Mouse (Mus musculus) c-Kit-positive CD71-positive TER-119-negative erythroid progenitor cells, embryonic 14.5 days (primary cell): ENCODE data around the gene Trim62.

ENCODE experiments used
- DNase-seq: peaks from one replicate; pipeline ENCODE4 v3.0.0-alpha.2; 2013; ENCODE audit warnings: low read depth

The Trim62 gene

DNA sequence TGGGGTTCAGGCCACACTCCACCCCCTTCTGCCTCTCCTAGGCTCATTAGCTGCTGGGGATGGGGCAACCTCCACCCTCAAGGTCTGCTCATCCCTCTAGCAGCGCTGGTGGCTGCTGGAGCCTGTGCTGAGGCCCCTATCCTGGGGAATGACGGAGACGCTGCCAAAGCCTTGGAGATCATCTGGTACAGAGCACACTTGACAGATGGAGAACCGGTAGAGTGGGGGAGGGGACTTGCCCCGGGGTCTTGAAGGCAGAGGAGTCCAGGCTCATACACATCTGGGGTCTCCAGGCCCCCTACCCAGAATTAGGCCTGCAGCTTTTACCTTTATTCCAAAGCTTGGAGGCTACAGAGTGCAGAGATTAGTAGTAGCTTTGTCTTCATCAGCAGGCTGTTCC, 3.2 kb downstream of the Trim62 start:
- DNase-seq = no peak

DNA sequence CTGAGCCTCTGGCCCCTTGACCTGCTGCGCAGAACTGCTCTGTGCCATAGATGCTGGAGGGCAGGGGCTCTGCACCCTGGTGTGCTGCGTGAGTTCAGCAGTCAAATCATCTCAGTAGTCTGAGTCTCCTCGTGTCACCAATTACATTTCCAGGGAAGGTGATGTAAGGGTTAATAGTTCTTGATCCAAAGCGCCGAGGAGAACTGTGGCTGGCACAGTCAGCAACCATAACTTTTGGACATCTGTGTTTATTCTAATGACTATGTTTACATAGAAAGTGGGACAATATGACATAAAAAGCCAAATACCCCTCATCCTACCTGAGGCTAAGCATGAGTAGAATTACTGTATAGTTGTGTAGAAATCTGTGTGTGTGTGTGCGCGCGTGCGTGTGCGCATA, 3.6 kb downstream of the Trim62 start:
- no peak for DNase-seq

DNA sequence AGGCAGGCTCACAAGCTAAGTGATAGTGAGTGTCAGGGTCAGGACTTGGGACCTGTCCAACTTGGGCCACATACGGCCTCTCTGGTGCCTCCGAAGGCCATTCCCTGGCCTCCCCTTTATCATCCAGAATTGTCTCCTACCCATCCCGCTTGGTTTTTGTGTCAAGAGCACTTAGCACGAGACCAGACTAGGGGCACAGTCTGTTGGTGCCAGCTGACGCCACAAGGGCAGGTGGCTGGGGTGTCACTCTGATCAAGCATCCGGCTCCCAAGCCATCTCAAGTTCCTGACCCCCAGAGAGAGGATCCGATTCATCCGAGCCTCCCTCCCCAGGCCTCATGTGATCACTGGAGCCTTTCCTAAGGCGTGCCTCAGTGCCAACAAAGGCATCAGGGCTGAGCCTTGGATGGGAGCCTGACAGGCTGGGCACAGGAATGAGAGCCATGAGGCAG, 4.3 kb downstream of the Trim62 start:
- no peak for DNase-seq

DNA sequence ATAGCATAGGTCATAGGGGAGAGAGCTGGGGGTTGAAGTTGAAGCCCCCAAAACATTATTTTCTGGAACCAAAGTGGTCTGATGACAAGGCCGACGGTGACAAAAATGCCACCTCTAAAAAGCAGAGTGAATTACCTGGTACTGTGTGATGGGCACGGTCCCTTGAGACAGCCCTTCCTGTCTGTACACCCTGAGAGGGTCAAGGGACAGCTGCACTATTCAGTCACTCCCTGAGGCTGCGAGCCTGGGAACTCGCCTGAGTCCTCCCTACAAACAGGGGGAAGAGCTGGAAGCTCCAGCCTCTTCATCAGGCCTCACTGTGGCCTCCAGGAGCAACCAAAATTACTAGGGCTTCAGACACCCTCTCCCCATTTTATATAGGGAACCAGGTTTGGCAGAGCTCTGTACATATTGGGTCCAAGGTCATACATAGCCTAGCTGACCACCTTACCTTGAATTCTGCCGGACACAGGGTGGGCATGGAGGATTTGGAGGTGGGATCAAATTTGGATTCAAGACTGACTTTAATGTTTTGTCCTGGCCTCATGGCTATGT, 5.1 kb downstream of the Trim62 start:
- no peak for DNase-seq

DNA sequence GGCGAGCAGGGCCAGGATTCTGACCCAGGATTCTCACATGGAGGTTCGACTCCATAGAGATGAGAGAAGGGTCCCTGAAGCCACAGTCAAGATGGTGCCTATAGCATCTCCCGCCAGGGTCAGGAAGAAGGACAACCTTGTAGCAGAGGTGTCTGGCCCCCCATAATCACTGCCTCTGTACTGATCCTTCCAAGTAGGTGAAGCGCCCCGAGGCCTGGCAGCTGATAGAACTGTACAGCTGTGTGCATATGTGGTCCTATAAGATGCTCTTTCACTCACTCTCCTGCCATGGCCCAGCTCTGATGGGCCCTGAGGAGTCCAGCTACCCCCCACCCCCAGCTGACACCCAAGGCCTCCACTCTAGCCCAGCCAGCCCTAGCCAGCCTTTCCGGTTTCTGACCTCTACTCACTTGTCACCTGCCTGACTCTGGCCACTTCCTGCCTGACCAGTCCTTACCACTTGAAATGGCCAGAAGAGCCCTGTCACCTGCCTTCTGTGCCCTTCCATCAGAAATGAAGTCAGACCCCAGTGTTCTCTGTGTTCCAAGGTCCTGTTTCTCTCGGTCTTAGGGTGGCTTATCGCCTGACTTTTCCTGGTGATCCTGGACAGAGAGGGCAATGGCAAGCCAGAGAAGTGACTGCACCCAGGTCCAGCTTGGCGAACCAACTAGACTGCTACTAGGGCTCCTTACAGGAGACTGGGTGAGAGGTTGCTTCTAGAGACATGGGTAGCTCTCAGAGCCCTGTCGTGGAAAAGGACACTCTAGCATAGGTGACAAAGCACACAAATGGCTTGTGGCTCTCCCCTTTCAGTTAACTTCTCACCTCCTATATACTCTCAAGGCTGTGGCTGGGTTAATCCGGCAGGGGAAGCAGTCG, 6.6 kb downstream of the Trim62 start:
- no peak for DNase-seq

DNA sequence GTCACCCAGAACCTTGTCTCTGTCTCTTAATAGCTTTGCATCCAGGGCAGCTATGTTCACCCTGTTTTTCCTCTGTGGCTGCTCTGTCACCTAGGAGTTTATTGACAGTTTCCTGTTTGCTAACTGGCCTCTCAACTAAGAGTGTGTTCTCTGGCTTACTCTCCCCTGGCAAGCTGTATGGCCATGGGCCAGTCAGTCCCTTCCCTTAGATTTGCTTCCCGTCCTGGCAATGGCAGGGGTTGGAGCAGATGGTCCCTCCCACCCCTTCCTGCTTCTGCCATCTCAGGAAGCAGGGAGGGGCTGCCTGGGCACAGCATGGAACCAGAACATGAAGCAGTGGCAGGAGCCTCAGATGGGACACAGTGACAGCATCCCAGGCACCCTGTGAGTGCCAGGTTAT, 7.8 kb downstream of the Trim62 start:
- no peak for DNase-seq

DNA sequence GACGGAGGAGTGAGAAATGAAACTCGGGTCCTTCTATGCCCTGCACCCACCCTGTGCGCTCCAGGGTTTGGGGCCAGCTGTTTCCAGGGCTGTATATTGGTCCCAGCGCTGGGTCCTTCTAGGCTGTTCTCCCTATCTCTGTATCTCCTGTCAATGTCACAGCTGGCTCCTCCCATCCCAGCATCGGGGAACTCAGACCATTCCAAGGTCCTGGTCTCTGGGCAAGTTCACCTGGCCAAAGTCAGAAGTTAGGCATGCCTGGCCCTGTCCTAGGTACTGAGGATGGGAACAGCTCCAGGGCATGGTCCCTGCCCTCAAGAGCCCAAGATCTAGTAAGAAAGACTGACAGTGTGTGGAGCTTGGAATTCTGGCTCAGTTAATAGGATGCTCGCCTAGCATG, 8.4 kb downstream of the Trim62 start:
- DNase-seq = no peak

DNA sequence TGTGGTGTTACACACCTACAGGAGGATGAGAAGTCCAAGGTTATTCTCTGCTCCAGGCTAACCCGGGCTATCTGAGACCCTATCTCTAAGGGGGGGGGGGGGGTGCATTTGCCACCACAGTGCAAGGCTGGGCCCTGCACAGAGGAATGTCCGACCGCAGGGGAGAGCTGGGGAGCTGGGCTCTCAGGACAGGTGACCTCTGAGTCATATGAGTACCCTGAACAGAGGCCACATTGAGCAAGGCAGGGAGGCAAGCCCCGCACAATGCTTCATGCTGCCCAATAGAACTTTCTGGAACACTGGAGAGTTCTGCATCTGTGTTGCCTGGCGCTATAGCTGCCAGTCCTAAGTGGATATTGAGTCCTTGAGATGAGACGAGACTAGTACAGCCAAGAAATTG, 8.8 kb downstream of the Trim62 start:
- DNase-seq = no peak

DNA sequence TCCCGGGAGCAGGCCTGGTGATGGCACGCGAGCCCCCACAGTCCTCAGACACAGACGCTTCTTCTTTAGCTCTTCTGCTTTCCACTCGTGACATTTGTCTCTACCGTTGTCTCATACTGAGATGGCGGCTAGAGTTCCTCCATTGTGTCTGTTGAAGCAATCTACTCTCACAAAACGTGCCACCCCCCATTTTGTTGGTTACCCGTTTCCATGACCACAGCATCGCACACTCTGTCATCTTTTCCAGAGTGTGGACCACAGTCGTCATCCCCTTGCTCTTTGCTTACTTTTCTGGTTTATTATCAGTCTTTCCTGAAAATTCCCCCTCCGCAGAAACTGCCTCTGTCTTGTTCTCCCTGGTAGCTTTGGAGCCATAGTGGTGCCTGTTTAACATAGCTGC, 10.7 kb downstream of the Trim62 start:
- DNase-seq = no peak

DNA sequence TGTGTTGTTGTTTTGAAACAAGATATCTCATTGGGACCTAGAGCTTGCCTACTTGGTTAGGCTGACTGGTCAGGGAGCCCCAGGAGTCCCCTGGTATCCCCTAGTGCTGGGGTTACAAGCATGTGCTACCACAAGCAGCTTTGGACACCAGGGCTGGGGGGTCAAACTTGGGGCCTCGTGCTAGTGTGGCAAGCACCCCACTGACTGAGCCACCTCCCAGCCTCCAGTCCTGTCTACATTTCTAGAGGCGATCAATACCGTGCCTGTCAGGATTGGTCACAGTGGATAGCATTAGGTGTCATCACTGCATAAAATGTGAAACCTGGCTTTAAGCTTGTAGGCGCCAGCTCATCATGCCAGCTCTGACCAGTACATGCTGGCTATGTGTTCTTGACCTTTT, 12.5 kb downstream of the Trim62 start:
- no peak for DNase-seq

DNA sequence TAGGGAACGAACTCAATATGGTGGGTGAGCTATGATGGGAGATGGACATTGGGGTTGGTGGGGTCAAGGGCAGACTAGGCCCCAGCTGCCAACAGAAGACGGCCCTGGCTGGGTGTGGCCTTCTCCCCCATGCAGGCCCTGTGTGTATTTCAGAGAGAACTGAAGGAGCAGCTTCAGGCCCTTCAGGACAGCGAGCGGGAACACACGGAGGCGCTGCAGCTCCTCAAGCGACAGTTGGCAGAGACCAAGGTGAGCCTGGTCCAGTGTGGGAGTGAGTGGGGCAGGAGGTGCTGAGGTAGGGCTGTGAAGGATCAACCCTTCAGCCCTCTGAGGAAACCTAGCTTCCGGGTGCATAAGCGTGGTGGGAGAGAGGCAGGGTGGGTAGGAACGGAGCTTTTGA, 13.3 kb downstream of the Trim62 start:
- no peak for DNase-seq

DNA sequence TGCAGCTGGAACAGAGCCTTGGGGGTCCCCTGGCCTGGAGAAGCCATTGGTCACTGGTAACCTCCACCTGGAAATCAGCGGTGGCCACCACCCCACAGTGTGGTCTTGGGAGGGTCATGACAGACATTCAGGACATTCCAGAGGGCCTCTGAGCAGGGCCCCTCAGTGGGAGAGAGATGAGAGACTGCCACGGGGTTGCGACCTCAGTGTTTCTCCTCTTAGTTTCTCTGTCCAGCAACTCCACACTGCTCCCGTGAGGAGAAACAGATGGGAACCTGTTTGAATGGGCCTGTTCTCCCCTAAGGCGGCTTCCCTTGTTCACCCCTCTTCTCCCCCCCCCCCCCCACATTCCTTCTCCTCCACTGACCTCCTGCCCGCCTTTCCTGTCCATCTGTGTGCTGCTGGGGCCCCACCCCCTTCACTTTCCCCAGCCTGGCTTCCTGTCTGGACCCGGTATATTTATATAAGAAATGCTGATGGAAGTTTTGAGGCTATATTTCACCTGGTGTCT, 14.6 kb downstream of the Trim62 start:
- DNase-seq = no peak

DNA sequence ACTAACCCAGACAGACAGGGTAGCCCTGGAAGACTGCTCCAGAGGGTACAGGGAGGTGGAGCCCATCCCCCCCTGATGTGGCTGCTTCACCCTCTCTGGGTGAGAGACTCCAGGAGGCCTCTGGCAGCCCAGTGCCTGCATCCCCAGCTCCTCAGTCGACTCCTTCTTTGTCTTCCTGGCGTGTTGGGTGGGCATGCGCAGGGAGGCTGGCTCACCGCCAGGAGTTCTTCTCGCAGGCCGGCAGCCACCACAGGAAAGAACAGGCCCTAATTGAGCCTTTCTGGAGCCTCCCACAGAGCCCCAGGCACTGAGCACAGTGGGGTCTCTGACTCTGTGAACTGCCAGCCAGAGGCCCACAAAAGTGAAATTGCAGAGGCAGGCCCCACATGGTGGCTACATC, 16.0 kb downstream of the Trim62 start:
- DNase-seq = no peak

DNA sequence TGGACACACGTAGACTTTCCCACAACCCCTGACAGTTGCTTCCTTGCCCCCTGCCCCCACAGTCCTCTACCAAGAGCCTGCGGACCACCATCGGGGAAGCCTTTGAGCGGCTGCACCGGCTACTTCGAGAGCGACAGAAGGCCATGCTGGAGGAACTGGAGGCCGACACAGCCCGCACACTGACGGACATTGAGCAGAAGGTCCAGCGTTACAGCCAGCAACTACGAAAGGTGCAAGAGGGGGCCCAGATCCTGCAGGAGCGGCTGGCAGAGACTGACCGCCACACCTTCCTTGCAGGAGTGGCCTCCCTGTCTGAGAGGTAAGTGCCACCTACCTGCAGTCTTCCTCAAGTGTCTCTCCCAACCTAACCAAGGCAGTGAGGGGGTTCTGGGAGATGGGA, 17.1 kb downstream of the Trim62 start:
- DNase-seq = no peak

DNA sequence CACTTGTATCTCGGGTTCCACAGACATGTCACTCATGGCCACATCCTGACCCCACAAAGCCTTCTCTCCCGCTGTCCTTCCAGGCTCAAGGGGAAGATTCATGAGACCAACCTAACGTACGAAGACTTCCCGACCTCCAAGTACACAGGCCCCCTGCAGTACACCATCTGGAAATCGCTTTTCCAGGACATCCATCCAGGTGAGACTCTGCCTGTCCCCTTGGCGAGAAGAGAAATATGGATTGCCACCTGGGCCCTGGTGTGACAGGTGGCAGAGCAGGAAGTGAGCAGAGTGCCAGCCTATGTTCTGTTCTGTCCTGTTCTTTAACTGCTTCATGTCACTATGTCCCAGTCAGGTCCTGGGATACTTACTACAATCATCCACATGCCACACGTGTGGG, 19.0 kb downstream of the Trim62 start:
- no peak for DNase-seq

DNA sequence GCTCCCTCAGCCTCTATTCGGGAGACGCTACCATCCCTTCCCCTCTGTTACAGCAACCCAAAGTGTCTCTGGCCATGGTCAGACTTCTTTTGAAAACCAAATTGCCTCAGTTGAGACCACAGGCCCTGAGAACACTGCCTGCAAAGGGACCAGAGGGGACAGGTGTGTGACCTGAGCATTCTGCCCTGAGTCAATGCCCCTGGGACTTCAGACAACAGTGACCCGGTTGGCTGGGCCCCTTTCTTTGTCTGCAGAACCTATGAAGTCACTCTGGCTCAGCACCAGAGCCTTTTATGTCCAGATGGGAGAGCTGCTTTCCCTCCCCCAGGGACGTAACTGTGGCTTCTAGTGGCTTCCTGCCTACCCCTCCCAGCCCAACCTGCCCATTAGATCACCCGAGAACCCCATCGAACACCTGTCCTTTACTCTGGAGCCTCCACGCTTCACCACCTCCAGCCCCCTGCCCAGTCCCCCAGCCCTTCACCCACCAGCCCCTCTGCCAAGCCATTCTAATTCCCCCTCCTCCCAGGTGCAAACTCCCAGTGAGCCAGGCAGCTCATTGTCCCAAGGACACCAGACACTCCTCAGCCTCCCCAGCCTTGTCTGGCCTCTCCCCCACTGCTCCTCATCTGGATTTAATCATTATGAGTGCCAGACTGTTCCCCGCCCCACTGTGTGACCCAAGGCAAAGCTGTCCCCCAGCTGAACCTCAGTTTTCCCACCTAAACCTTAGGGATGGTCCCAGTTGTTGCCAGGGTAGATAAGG, 20.8 kb downstream of the Trim62 start:
- no peak for DNase-seq

DNA sequence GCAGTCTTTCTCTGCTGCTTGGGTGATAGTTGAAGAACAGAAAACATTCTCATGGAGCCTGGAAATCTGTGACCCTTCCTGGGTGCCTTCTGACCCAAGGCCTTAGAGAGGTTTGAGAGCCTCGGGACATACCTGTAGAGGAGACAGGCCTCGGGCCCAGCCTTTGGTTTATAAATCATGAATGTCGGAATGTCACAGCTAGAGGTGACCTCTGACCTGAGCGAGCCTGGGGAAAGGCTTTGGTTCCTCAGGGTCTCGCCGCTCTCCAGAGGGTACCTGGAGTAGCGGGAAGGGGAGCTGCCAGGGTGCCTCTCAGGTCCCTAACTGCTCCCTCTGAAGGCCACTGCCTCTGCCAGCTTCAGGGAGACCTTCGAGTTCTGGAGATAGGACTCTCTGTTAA, 21.9 kb downstream of the Trim62 start:
- no peak for DNase-seq

DNA sequence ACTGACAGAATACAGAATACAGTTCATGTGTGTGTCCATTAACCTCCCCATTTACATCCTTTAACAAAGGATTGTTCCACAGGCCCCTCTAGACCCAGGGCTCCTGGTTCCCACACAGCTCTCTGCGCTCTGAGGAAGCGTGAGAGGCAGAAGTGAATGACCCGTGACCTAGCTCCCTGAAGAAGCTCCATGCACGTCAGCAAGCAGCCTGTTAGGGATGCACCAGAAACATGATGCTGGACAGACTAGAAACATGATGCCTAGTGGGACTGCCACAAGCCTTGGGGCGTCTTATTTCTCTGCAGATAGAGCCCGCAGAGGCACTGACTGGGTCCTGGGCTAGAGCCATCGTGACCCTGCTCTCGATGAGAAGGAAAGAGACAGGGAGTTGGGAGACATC, 23.4 kb downstream of the Trim62 start:
- no peak for DNase-seq

DNA sequence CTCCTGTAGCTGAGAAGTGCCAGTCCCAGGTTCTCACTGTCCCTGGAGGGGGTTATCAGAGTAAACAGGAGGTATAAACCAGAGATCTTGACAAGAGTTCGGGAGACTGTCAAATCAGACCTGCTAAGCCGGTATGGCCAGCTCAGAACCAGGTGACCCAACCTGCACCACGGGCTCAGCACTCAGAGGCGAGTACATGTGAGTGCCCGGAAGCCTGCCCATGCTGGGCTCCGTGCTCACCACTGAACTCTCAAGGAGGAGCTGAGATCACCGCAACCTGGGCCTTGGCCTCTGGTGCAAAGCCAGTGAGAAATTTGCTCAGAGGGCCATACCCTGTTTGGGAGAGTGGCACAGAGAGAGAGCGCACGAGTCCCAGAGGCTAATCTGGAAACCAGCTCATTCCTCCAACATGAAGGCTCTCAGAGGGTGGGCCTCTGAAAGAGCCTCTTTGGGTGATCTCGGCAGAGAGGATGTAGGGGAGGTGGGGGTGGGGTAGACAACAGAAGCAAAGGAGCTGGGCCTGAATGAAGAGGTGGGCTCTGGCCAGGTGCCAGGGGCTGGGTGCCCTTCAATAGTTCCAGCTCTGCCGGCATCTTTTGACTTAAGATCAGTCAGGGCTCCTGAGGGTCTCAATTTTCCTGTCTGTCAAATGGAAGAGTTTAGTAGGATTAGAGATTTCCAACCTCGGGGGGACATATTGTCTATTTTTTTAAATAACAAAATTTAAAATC, 24.0 kb downstream of the Trim62 start:
- DNase-seq = no peak

DNA sequence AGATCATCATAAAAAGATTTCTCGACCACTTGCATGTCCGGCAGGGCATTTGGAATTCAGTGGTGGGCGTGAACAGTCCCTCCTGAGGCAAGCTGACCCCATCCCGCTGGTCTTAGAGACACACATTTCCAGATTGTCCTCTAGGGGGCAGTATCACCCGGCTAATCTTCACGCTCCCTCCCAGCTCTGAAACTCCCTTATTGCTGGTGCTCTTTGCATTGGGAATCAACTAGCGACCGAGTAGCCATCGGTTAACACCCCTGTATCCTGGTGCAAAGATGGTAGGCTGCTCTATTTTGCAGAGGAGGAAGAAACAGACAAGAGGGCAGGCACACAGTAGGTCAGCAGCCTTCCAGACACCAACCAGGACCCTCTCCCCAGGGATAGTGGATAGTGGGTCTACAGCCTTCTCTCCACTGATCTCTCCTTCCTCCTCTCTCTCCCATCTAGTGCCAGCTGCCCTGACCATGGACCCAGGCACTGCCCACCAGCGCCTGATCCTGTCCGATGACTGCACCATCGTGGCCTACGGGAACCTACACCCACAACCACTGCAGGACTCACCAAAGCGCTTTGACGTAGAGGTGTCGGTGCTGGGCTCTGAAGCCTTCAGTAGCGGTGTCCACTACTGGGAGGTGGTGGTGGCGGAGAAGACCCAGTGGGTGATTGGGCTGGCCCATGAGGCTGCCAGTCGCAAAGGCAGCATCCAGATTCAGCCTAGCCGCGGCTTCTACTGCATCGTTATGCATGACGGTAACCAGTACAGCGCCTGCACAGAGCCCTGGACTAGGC, 25.4 kb downstream of the Trim62 start:
- peak; percentile 33 for DNase-seq

DNA sequence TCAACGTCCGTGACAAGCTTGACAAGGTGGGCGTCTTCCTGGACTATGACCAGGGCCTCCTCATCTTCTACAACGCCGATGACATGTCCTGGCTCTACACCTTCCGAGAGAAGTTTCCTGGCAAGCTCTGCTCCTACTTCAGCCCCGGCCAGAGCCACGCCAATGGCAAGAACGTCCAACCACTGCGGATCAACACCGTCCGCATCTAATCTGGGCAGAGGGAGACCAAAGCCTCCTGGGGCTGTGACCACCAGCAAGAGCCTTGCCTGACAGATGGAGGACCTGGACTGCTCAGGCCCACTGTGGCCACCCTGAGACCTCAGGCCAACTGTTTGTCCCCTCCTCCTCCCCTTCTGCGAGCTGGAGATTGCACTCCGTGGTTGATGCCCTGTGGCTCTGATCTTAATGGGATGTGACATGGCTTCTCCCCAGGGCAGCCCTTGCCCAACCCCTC, 26.0 kb downstream of the Trim62 start:
- no peak for DNase-seq
